Mouse (Mus musculus): ENCODE measurements around the gene Oit3. TPM values are rescaled to one million over a fixed set of nuclear protein-coding genes. Genes with fewer than 3 reads are reported as not detected.
"Not testable (repeated sequence)": the region's sequence is repeated elsewhere in the genome, so short reads cannot be mapped to it uniquely, and the experiment has no call there.

Gene Oit3
- polyA plus RNA-seq, 1 experiment from 2014 or later: 0.09 TPM

DNA sequence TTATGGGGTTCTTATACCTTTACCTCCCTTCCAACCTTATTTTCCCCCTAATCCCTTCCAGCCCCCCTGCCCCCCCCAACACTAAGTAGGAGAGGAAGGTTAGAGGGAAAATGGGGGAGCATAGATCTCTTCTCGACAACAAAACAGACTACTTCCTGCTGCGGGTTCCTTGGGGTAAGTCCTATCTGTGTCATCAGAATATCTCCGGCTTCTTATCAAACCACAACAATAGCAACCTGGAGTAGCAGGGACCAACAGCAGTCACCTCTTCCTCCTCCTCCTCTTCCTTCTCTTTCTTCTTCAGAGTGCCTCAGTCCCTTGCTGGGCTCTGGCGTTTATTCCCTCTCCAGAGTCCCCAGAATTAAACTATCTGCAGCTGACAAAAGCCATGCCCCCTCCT lies 49.7 kb downstream of the Oit3 start:
- Histone ChIP-seq H3K4me1 (no peaks in the 10 kb centered on the region), H3K27ac (replicated peaks) (no peak overlapping the region), H3K9me3 (replicated peaks) (0 out of 2 replicates have a peak, but pooled peaks cover 12% of the 10 kb centered on the region), H3K9ac (replicated peaks) (no peak overlapping the region), H3K4me2 (no peak overlapping the region), H3K36me3 (0 out of 2 replicates have a peak, but pooled peaks cover 2% of the 10 kb centered on the region), H3K27me3 (replicated peaks) (no peaks in the 10 kb centered on the region), H3K4me3 (replicated peaks) (no peak overlapping the region)
- 57% methylated on average over 4 of the region's 4 CpGs for WGBS
- no peak for ATAC-seq (ENCODE audit: low FRiP score)

- WGBS: over 99% methylated on average over 3 of the region's 3 CpGs
- Histone ChIP-seq H3K4me1 (no peaks in the 10 kb centered on the region), H3K27me3 (replicated peaks) (no peaks in the 10 kb centered on the region), H3K4me3 (replicated peaks) (no peak overlapping the region), H3K9ac (replicated peaks) (no peak overlapping the region), H3K4me2 (no peak overlapping the region), H3K27ac (replicated peaks) (no peak overlapping the region), H3K36me3 (0 out of 2 replicates have a peak, but pooled peaks cover 2% of the 10 kb centered on the region), H3K9me3 (replicated peaks) (0 out of 2 replicates have a peak, but pooled peaks cover 12% of the 10 kb centered on the region)
- no peak for ATAC-seq (ENCODE audit: low FRiP score)
These were observed 51.9 kb downstream of the Oit3 start for GRCm38 (mm10) chr10:59389652-59390051.

DNA sequence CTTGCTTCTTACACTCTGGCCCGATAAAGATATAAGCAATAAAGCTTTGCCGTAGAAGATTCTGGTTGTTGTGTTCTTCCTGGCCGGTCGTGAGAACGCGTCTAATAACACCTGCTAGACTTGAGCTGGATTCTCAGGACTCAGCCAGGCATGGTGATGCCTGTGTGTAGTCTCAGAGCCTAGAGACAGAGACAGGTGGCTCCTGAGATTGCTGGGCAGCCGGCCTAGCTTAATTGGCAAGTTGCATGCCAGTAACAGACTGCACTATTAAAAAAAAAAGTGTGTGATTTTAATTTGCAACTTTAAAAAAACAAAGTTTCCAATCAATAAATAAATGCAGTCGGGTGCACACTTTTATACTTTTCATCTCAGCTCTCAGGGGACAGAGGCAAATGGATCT lies 54.6 kb downstream of the Oit3 start:
- 0 out of 2 replicates have a peak, but pooled peaks cover 2% of the 10 kb centered on the region for H3K36me3 ChIP-seq
- no peak overlapping the region for H3K27ac ChIP-seq (replicated peaks)
- no peak overlapping the region for H3K4me3 ChIP-seq (replicated peaks)
- no peak overlapping the region for H3K9ac ChIP-seq (replicated peaks)
- H3K4me2 ChIP-seq: no peak overlapping the region
- 0 out of 2 replicates have a peak, but pooled peaks cover 12% of the 10 kb centered on the region for H3K9me3 ChIP-seq (replicated peaks)
- H3K27me3 ChIP-seq (replicated peaks): no peaks in the 10 kb centered on the region
- 90% methylated on average over 7 of the region's 8 CpGs for WGBS
- H3K4me1 ChIP-seq: no peaks in the 10 kb centered on the region
- ATAC-seq (ENCODE audit: low FRiP score): no peak

- not testable (repeated sequence) for H3K36me3 ChIP-seq; H3K27me3 ChIP-seq (replicated peaks); H3K9ac ChIP-seq (replicated peaks); H3K4me3 ChIP-seq (replicated peaks); H3K4me1 ChIP-seq; H3K9me3 ChIP-seq (replicated peaks); ATAC-seq (ENCODE audit: low FRiP score); H3K4me2 ChIP-seq; H3K27ac ChIP-seq (replicated peaks)
- 80% methylated on average over 7 of the region's 10 CpGs for WGBS
These were observed 60.0 kb downstream of the Oit3 start for GRCm38 (mm10) chr10:59381563-59381962.

- no peak for ATAC-seq (ENCODE audit: low FRiP score)
- Histone ChIP-seq H3K27ac (replicated peaks) (no peak overlapping the region), H3K4me3 (replicated peaks) (no peak overlapping the region), H3K9me3 (replicated peaks) (no peaks in the 10 kb centered on the region), H3K36me3 (no peaks in the 10 kb centered on the region), H3K27me3 (replicated peaks) (no peaks in the 10 kb centered on the region), H3K9ac (replicated peaks) (no peak overlapping the region), H3K4me2 (no peak overlapping the region), H3K4me1 (no peaks in the 10 kb centered on the region)
- WGBS: 89% methylated on average over 2 of the region's 2 CpGs
These were observed 61.2 kb downstream of the Oit3 start for GRCm38 (mm10) chr10:59380411-59380821.

- no peak overlapping the region for H3K4me3 ChIP-seq (replicated peaks)
- 47% methylated on average over 3 of the region's 3 CpGs for WGBS
- no peaks in the 10 kb centered on the region for H3K27me3 ChIP-seq (replicated peaks)
- H3K9ac ChIP-seq (replicated peaks): no peak overlapping the region
- H3K36me3 ChIP-seq: no peaks in the 10 kb centered on the region
- ATAC-seq (ENCODE audit: low FRiP score): no peak
- H3K9me3 ChIP-seq (replicated peaks): no peaks in the 10 kb centered on the region
- no peak overlapping the region for H3K4me2 ChIP-seq
- H3K4me1 ChIP-seq: no peaks in the 10 kb centered on the region
- H3K27ac ChIP-seq (replicated peaks): no peak overlapping the region
These were observed 61.7 kb downstream of the Oit3 start for GRCm38 (mm10) chr10:59379927-59380326.

DNA sequence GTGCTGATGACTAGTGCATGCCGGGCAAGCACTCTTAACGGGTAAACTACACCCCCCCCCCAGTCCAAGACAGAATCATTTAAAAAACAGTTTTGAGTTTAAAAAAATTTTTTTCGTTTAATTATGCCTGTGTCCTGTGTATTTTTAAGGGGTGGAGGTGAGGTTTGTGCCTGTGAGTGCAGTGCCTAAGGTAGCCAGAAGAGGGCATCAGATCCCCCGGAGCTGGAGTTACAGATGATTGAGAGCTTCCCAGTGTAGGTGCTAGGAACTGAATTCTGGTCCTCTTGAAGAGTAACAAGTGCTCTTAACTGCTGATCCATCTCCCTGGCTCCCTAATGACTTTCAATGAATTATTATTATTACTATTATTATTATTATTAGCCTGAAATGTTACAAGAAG lies 62.9 kb downstream of the Oit3 start:
- Histone ChIP-seq H3K4me1 (no peaks in the 10 kb centered on the region), H3K9me3 (replicated peaks) (no peaks in the 10 kb centered on the region), H3K36me3 (no peaks in the 10 kb centered on the region), H3K9ac (replicated peaks) (no peak overlapping the region), H3K27me3 (replicated peaks) (no peaks in the 10 kb centered on the region), H3K4me2 (no peak overlapping the region), H3K4me3 (replicated peaks) (no peak overlapping the region), H3K27ac (replicated peaks) (no peak overlapping the region)
- 95% methylated on average over 4 of the region's 4 CpGs for WGBS
- ATAC-seq (ENCODE audit: low FRiP score): no peak

- WGBS: 93% methylated on average over 10 of the region's 10 CpGs
- Histone ChIP-seq H3K4me1 (no peaks in the 10 kb centered on the region), H3K4me3 (replicated peaks) (no peak overlapping the region)
These were observed 63.7 kb downstream of the Oit3 start for GRCm38 (mm10) chr10:59377906-59378305.

More at GRCm38 (mm10) chr10:59377906-59378305, 63.7 kb downstream of the Oit3 start:
- Histone ChIP-seq H3K36me3 (peaks cover 4% of the 10 kb centered on the region), H3K27ac (replicated peaks) (no peak overlapping the region), H3K27me3 (replicated peaks) (no peaks in the 10 kb centered on the region), H3K4me2 (no peak overlapping the region), H3K9ac (replicated peaks) (no peak overlapping the region), H3K9me3 (replicated peaks) (no peaks in the 10 kb centered on the region)
- no peak for ATAC-seq (ENCODE audit: low FRiP score)

Other genes with a start within 250 kb of the Oit3 start
- gene Sept10, start 219.9 kb downstream of the Oit3 start, polyA plus RNA-seq (2015; fragmentation: Nextera tagmentation; extraction: Ambion mirVana): 13.0 and 17.8 TPM in 2 replicates
- gene Sowahc, start 219.8 kb downstream of the Oit3 start, polyA plus RNA-seq (2015; fragmentation: Nextera tagmentation; extraction: Ambion mirVana): 16.9 and 18.1 TPM in 2 replicates
- gene P4ha1, start 118.5 kb downstream of the Oit3 start, polyA plus RNA-seq (2015; fragmentation: Nextera tagmentation; extraction: Ambion mirVana): 31.1 and 36.4 TPM in 2 replicates
- 7.3 and 7.7 TPM in 2 replicates for gene Gm10273, start 46.1 kb downstream of the Oit3 start, polyA plus RNA-seq (2015; fragmentation: Nextera tagmentation; extraction: Ambion mirVana)
- gene Pla2g12b, start 38.1 kb downstream of the Oit3 start, polyA plus RNA-seq (2015; fragmentation: Nextera tagmentation; extraction: Ambion mirVana): 0.72 TPM in 1 of 2 replicates, not detected in the other
- not detected in 2 replicates for gene Gm10322, start 174.3 kb upstream of the Oit3 start, polyA plus RNA-seq (2015; fragmentation: Nextera tagmentation; extraction: Ambion mirVana)
- gene Mcu, start 174.9 kb upstream of the Oit3 start, polyA plus RNA-seq (2015; fragmentation: Nextera tagmentation; extraction: Ambion mirVana): 49.2 and 51.7 TPM in 2 replicates

Data from neural tube, embryonic 15.5 days (tissue).